Mouse (Mus musculus) kidney, adult 2 months (tissue): ENCODE results near the gene E330021D16Rik.

Experiments
- CTCF ChIP-seq: fragments of 200-500 bp; conservative IDR thresholded peaks from 2 replicates; pipeline ENCODE4 v1.5.1; 2011; ENCODE audit warnings: low read depth, mild to moderate bottlenecking, control low read depth, low read length, moderate library complexity, mixed read lengths; ENCODE audit not compliant: insufficient read depth, insufficient read length
- POLR2A ChIP-seq: fragments of 200-500 bp; IDR thresholded peaks from one replicate; pipeline ENCODE4 v1.6.1; 2011; ENCODE audit warnings: low read depth, low read length, control low read depth

- no peak for TF ChIP-seq POLR2A
- no peak for TF ChIP-seq CTCF
Measured at GRCm38 (mm10) chr6:136358471-136358870, 56.9 kb downstream of the E330021D16Rik start.
